Mouse (Mus musculus) liver, embryonic 11.5 days (tissue): ENCODE measurements at regions not wholly inside any gene's neighbourhood (a gene's known extent, or its start where the extent isn't known, plus 50 kb on each side); places are given as distances from the start of the nearest gene placed in this dataset.
"Not testable (repeated sequence)": the region's sequence is repeated elsewhere in the genome, so short reads cannot be mapped to it uniquely, and the experiment has no call there.

Source experiments
- ATAC-seq: fragments of 200-750 bp; cut with Nextera tagmentation; replicated peaks from 2 replicates; pipeline ENCODE4 v1.8.0; 2017; ENCODE audit warnings: moderate number of reproducible peaks, mild to moderate bottlenecking, moderate TSS enrichment, moderate library complexity; ENCODE audit not compliant: low FRiP score
- DNase-seq: peaks from one replicate; pipeline ENCODE4 v3.0.0-alpha.2; 2017; ENCODE audit warnings: low spot score
- H3K27ac ChIP-seq: fragments of 300-500 bp; sonication (generic); 2 replicates; pipeline ENCODE4 v1.5.1; 2014; ENCODE audit warnings: mild to moderate bottlenecking, low read depth, low read length, control low read depth
- H3K27me3 ChIP-seq: fragments of 300-500 bp; sonication (generic); replicated peaks from 2 replicates; pipeline ENCODE4 v1.6.1; 2014; ENCODE audit warnings: low read length, mixed read lengths; ENCODE audit not compliant: control insufficient read depth, insufficient read depth
- H3K36me3 ChIP-seq: fragments of 300-500 bp; sonication (generic); 2 replicates; pipeline ENCODE4 v1.6.1; 2014; ENCODE audit warnings: mild to moderate bottlenecking, low read length, moderate library complexity, mixed read lengths; ENCODE audit not compliant: control insufficient read depth, insufficient read depth
- H3K4me1 ChIP-seq: fragments of 300-500 bp; sonication (generic); replicated peaks from 2 replicates; pipeline ENCODE4 v1.6.1; 2014; ENCODE audit warnings: low read length, mixed read lengths; ENCODE audit not compliant: control insufficient read depth, insufficient read depth
- H3K4me2 ChIP-seq: fragments of 300-500 bp; sonication (generic); 2 replicates; pipeline ENCODE4 v1.6.1; 2014; ENCODE audit warnings: mild to moderate bottlenecking, control low read depth, moderate library complexity
- H3K4me3 ChIP-seq: fragments of 300-500 bp; sonication (generic); 2 replicates; pipeline ENCODE4 v1.5.1; 2014; ENCODE audit warnings: low read depth, low read length, control low read depth
- H3K9ac ChIP-seq: fragments of 300-500 bp; sonication (generic); 2 replicates; pipeline ENCODE4 v1.6.1; 2014; ENCODE audit warnings: low read depth, low read length, control low read depth
- H3K9me3 ChIP-seq: fragments of 300-500 bp; sonication (generic); 2 replicates; pipeline ENCODE4 v1.6.1; 2016; ENCODE audit warnings: low read length, inconsistent platforms, mixed read lengths; ENCODE audit not compliant: control insufficient read depth
- WGBS: fragments of 180-500 bp; shearing (Covaris S2); extraction: QIAGEN DNeasy Blood & Tissue Kit; methylation state at CpG from one replicate; pipeline ENCODE4 v1.1.7; 2014; 5-methylcytosine and 5-hydroxymethylcytosine counted together

DNA sequence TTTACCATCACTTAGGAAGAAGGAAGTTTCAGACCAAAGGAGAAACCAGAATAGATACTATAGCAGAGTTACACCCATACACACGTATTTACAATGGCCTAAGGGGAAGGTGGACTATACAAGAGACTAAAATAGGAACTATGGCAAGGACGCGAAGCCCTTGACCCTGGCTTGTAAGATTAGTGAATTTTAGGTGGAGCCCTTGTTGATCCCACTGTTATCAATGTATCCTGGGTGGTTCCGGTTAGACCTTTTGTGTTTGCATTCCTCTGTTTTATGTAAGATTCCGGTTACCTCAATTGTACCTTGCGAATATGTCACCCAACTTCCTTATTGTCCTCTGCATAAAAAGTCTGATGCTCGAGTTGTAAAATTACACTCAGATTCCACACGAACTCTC is 141.3 kb downstream of the Tpbg start:
- H3K27me3 ChIP-seq, H3K4me1 ChIP-seq, H3K9ac ChIP-seq, H3K4me2 ChIP-seq, DNase-seq, H3K4me3 ChIP-seq, H3K9me3 ChIP-seq, H3K27ac ChIP-seq, ATAC-seq, H3K36me3 ChIP-seq: not testable (repeated sequence)
- WGBS = 91% methylated on average over 6 of the region's 8 CpGs

DNA sequence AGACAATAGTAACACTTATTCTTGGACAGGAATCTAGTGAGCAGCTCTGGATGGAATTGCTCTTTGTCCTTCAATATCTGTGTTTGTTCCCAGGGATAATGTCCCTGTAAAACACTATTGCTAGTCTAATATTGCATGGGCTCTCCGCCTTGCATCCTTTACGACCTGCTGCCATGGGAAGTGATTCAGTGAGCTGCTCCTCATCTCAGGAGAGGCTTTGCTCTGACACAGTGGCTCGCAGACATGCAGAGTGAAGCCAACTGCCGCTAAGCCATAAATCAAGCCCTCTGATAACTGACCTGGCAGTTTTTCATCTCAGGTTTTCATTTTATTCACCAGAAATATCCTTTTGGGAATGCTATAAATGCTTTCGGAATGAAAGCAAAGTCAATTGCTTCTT is 143.5 kb downstream of the Tpbg start:
- DNase-seq (no peak), ATAC-seq (no peak)
- Histone ChIP-seq H3K9ac (no peak overlapping the region), H3K9me3 (no peaks in the 10 kb centered on the region), H3K27ac (no peak overlapping the region), H3K4me1 (no peaks in the 10 kb centered on the region), H3K27me3 (no peaks in the 10 kb centered on the region; the same call in 1 of the 2 replicates), H3K4me3 (no peak overlapping the region), H3K36me3 (no peaks in the 10 kb centered on the region), H3K4me2 (no peak overlapping the region)
- WGBS = 63% methylated on average over 5 of the region's 5 CpGs

- Histone ChIP-seq H3K36me3 (no peaks in the 10 kb centered on the region), H3K27ac (no peak overlapping the region), H3K4me2 (no peak overlapping the region), H3K9me3 (no peaks in the 10 kb centered on the region), H3K4me1 (no peaks in the 10 kb centered on the region), H3K27me3 (no peaks in the 10 kb centered on the region; the same call in 1 of the 2 replicates), H3K4me3 (no peak overlapping the region), H3K9ac (no peak overlapping the region)
- DNase-seq (no peak), ATAC-seq (no peak)
- WGBS = 60% methylated on average over 2 of the region's 2 CpGs
These were observed 144.0 kb downstream of the Tpbg start for GRCm38 (mm10) chr9:85986142-85986541.

DNA sequence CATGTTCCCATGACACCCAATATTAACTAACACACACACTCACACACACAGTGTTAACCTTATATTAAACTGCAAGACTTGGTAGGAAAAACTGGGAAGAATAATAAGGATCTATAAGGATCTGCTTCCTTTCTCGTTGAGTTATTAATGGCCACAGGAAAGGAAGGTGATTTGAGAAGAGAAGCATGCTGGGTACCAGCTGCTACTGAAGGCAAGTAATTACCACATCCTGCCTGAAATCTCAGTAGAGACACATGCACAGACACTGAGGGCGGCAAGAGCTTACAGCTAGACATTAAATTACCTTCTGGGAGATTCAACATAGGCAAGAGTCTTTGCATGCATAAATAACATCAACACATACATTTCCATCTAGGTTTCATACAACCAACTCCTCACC is 160.8 kb downstream of the Tpbg start:
- no peak for DNase-seq
- Histone ChIP-seq H3K27ac (no peak overlapping the region), H3K9ac (no peak overlapping the region), H3K4me3 (no peak overlapping the region), H3K9me3 (no peaks in the 10 kb centered on the region), H3K4me2 (no peak overlapping the region), H3K4me1 (no peaks in the 10 kb centered on the region), H3K27me3 (no peaks in the 10 kb centered on the region), H3K36me3 (no peaks in the 10 kb centered on the region)
- ATAC-seq = no peak
- WGBS = 75% methylated on average over 2 of the region's 2 CpGs

GRCm38 (mm10) chr9:86011661-86012060 is 169.5 kb downstream of the Tpbg start:
- no peaks in the 10 kb centered on the region for H3K27me3 ChIP-seq
- H3K4me1 ChIP-seq = no peaks in the 10 kb centered on the region
- no peak overlapping the region for H3K27ac ChIP-seq
- no peaks in the 10 kb centered on the region for H3K9me3 ChIP-seq
- H3K4me3 ChIP-seq = no peak overlapping the region
- no peaks in the 10 kb centered on the region for H3K36me3 ChIP-seq
- H3K9ac ChIP-seq = no peak overlapping the region
- no peak overlapping the region for H3K4me2 ChIP-seq
- no peak for ATAC-seq
- WGBS = 65% methylated on average over 2 of the region's 2 CpGs
- DNase-seq = no peak

GRCm38 (mm10) chr9:86015841-86016240 is 173.7 kb downstream of the Tpbg start:
- Histone ChIP-seq H3K4me1 (no peaks in the 10 kb centered on the region), H3K27ac (no peak overlapping the region), H3K36me3 (no peaks in the 10 kb centered on the region), H3K9ac (no peak overlapping the region), H3K9me3 (no peaks in the 10 kb centered on the region), H3K27me3 (no peaks in the 10 kb centered on the region), H3K4me3 (no peak overlapping the region), H3K4me2 (no peak overlapping the region)
- WGBS = 58% methylated on average over 4 of the region's 4 CpGs
- no peak for DNase-seq
- ATAC-seq = no peak

DNA sequence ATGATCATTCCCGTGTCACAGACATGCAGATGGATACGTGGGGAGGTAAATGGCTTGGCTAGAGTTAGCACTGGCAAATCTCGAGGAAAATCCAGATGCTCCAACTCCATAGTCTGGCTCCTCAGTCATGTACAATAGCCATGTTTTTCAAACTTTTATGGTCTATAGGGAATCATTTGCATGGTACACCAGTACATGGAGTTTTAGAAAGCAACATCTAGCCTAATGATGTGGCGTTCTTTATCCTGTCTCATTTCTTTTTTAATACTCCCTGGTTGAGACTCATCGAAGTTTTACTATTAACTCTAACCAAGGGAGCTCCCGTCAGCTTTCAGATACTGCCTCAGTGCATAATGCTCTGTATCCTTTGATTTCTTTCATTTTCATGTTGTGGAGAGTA is 178.0 kb downstream of the Tpbg start:
- H3K9me3 ChIP-seq = no peaks in the 10 kb centered on the region
- no peaks in the 10 kb centered on the region for H3K36me3 ChIP-seq
- H3K4me3 ChIP-seq = no peak overlapping the region
- DNase-seq (no peak), ATAC-seq (no peak)
- no peaks in the 10 kb centered on the region for H3K4me1 ChIP-seq
- H3K4me2 ChIP-seq = no peak overlapping the region
- no peaks in the 10 kb centered on the region for H3K27me3 ChIP-seq
- no peak overlapping the region for H3K9ac ChIP-seq
- 76% methylated on average over 6 of the region's 6 CpGs for WGBS
- no peak overlapping the region for H3K27ac ChIP-seq

GRCm38 (mm10) chr9:86020765-86021164 is 178.6 kb downstream of the Tpbg start:
- 76% methylated on average over 4 of the region's 4 CpGs for WGBS
- no peaks in the 10 kb centered on the region for H3K9me3 ChIP-seq
- no peak overlapping the region for H3K27ac ChIP-seq
- H3K4me3 ChIP-seq = no peak overlapping the region
- no peak for DNase-seq
- no peak overlapping the region for H3K9ac ChIP-seq
- H3K4me1 ChIP-seq = no peaks in the 10 kb centered on the region
- no peak overlapping the region for H3K4me2 ChIP-seq
- no peaks in the 10 kb centered on the region for H3K27me3 ChIP-seq
- no peak for ATAC-seq
- H3K36me3 ChIP-seq = no peaks in the 10 kb centered on the region

DNA sequence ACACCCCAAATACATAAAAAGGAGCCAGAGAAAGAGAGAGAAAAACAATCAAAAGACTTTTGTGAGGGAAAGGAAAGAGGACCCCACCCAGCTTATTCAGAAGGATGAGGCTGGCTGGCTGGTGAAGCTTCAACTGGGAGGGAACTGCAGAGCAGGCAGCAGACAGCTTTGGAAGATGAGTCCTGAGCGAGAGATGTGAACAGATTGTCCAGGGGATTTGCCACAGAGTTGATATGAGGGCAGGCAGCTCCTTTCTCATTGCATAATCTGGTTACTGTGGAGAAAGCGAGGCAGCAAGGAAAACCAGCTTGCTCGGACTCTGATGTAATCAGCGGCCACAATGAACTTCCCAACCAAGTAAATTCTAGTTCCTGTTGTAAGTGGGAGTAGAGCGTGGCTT is 188.6 kb downstream of the Tpbg start:
- H3K9ac ChIP-seq = no peak overlapping the region
- H3K27me3 ChIP-seq = no peaks in the 10 kb centered on the region
- H3K4me1 ChIP-seq = no peaks in the 10 kb centered on the region
- H3K27ac ChIP-seq = no peak overlapping the region
- H3K4me2 ChIP-seq = no peak overlapping the region
- 53% methylated on average over 5 of the region's 5 CpGs for WGBS
- no peak for ATAC-seq
- H3K36me3 ChIP-seq = no peaks in the 10 kb centered on the region
- H3K9me3 ChIP-seq = no peaks in the 10 kb centered on the region
- no peak for DNase-seq
- H3K4me3 ChIP-seq = no peak overlapping the region
